Mouse (Mus musculus) left cerebral cortex, adult 18-20 months (tissue): ENCODE results near the gene Suclg1. TPM values are rescaled to one million over a fixed set of nuclear protein-coding genes. Genes with fewer than 3 reads are reported as not detected.

Experiments
- DNase-seq, 2 experiments: peaks; one replicate each; pipeline ENCODE4 v3.0.0; 2021 to 2022; ENCODE audit warnings: low spot score in 2 of 2, mixed read lengths in 1 of 2
- total RNA-seq, 2 experiments: library from RNA; stranded (reverse); gene quantifications; 2 replicates each; pipeline ENCODE4 v1.2.3; 2021

The Suclg1 gene
- total RNA-seq, 2 experiments from 2014 or later, result 123 to 134 TPM

DNA sequence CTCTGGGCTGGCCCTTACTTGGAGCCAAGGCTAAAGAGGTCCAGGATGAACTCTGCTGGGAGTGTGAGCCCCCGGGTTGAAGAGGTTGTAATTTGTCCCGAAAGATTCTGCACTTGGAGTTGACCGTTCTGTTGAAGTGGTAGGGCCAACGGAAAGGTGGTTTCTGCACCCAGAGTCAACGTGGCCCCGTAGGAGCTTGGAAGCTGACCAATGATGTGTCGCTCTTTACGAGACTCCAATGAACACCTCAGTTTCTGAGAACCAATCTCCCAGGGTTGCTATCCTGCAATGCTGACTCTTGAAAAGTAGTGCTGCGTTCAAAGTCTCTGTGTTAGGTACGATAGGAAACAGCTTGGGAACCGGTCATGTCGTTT, 854 bp downstream of the Suclg1 start:
- no peak for DNase-seq

DNA sequence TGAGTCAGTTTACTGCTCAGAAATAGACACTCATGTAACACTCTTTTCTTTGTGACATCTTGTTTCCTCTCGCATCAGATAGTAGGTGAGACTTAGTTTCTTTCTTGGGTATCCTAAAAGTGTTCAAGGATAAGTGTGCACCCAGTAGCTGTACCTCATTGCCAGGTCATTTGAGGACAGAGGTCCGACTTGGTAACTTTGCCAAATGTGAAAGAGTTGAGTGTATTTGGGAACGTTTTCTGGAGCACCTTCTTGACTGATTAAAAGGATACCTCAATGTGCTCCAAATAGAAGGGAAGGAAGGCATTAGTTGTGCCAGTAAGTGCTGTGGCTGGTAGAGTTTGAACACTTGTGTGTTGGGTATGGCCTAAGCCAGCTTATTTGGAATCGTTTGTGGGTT, 1.7 kb downstream of the Suclg1 start:
- DNase-seq, result no peak

DNA sequence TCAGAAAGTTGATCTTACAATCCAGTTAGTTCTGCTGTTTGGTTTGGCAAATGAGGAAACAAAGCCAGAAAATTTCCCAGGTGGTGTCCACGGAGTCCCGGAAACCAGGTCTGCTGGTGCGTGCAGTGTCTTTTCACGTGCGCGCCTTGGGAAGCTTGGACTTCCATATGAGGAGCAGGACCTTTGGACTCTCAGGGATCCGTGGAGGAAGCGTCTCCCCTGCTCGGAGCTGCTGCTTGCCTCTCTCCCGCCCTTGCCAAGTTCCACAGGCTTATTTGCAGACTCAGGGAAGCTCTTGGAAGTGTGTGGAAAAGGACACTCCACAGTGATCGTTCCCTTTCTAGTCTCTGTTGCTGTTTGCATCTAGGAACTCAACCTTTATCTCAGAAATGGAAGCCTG, 3.2 kb downstream of the Suclg1 start:
- DNase-seq, result no peak

DNA sequence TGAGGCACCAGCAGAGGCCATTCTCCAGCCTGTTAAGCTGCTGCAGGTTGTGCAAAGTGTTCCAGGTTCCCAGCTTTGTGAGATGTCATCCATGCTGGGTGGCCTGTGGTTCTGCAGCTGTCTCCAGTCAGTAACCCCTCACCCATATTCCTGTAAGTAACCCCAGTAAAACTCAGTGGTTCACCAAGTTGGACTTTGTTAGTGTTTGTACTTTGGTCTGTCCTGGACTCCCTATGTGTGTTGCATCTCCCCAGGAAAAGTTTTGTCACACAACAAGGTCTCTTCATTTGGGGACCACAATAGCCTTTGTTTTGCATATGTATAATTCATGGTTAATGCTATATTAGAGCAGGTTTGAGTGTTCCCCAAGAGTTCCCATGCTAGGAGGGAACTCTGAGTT, 4.2 kb downstream of the Suclg1 start:
- DNase-seq, result no peak

DNA sequence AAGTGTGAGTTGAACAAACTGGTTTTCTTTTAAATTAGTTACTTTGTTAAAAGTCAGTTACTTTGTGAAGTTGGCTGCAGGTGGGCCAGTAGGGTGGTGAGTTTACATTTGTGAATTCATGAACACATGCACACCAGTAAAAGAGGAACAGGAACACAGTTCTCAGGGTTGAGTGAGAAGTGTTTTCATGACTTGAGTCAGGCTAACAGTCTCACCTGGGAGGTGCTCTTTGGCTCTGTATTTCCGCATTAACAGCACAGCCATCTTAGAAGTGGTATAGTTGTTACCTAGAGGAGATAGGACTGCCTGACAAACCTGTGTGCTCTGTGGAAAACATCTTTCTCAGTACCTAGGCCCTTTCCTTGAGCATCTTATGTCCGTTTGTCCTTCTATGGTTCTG, 4.8 kb downstream of the Suclg1 start:
- no peak for DNase-seq

DNA sequence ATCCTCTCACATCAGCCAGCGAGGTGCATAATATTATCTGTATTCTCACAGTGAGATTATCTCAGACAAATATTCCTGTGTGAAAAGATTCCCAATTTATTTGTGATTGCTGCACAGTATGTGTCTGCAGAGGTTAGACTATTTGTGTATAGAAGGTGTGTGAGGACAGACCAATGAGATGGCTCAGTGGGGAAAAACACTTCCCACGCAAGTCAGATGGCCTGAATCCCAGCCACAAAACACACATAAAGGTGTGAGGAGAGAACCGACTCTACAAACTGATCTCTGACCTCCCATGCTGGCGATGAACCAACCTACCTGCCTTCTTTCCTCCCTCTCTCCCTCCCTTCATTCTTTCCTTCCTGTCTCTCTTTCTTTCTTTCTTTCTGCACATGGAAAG, 5.4 kb downstream of the Suclg1 start:
- DNase-seq, result no peak

DNA sequence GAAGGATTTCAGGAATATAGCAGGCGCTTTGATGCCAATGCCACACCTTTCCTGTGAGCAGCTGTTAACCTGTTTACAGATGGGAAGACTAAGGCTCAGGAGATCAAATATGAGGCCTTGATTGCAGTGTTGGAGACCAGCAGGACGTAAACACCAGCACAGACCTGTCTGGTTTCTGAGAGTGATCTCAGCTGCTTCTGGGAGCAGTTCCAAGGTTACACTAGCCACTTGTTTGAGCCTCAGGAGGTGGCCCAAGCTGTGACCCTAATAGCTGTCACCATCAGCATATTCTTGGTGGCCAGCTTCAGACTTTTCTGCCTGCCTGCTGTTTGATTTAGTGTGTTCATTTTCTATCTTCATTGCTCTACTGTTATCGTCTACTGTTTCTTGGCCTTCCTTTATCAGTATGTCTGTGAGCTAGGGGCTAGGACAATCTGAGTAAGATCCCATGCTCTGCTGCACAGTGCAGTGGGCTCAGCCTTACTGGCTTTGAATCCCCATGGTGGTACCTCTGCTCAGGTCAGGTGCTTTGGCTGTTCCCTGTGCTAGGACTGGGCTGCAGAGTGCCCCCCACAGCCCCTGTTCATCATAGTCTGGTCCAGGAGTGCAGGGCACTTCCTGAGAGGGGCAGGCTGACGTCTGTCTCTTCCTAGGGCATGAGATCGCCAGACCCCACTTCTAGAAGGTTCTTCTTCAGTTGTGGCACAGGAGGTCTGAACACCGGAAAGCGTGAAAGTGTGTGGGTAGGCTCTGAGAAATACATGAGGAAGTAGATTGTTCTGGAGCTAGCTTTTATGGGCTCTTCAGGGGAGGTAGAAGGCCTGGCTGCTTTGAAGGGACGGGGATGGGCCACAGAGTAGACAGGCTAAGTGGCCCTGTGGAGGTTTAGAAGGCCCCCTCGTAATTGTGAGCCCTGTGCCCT, 6.4 kb downstream of the Suclg1 start:
- DNase-seq, result no peak

DNA sequence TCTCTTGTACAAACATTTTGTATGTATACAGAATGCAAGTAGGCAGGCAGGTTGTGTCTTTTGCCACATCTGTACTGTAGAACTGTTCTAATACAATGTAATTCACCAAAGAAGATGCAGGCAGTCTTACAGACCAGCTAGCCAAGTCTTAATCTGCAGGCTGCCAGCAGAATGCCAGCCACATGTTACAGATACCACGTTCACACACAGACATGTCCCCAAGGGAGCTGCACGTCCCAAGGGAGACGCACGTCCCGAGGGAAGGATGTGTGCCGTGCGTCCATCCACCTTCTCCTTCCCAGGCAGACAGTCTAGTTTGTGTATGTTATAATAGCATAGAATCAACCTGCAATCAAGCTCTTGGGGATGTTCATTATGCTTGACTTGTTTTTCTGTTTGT, 8.9 kb downstream of the Suclg1 start:
- DNase-seq, result no peak

DNA sequence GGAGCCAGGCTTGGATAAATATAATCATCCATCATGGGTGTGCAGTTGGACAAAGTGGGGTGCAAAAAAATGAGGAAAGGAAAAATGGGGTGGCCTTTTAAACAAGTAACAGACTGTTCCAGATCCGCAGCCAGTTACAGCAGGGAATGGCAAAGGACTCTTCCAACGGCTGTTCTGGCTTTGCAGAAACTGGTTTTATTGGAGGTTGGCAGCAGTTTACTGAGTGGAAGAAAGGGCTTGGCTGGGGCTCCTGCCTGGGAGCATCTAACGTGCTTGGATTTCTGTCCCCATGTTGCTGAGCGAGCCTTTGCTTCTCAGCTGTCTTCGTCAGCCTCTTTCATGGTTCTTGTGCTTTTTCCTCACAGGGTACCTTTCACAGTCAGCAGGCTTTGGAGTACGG, 11.9 kb downstream of the Suclg1 start:
- DNase-seq, result no peak

DNA sequence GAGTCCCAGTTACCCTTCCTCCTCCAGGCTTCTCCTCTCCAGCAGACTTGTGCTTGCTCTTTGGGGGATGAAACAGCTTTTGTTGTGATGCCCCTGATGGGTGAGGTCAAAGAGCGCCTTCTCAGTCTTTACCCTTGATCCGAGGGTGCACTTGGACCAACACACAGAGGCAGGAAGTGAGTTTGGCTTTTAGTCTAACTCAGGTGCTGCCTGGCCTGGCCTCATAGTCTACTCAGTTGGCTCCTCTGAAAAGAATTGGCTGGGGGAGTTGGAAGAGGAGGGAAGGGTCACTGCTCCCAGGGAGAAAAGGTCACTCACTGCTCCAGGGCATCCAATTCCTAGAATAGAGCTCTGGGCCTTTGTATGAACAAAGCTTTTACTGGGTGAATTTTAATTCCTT, 16.6 kb downstream of the Suclg1 start:
- DNase-seq, result no peak

DNA sequence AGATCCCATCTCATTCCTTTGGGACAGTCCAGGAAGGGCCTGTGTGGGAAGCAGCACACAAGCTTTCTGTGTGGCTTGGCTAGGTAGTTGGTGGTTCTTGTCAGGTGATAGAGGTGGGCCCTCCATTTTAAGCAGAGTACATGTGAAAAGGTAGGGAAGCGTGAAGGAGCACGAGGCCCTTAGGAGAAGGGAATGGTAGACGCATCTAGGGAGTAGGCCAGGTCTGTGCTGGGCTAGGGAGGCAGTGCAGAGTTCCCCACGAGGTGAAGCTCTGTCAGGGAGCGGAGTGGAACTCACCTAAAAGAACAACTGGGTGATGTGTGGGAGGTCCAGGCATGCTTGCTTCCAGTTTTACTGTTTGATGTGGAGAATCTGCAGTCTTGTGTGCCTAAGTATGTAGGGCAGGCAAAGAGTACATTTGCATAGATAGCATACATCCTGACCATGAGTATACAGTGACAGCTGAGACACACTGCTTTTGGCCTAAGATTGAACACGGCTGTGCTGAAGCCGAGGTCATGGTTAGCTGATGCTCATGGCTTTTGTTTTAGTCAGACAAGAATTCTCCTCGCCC, 19.6 kb downstream of the Suclg1 start:
- DNase-seq, result no peak

DNA sequence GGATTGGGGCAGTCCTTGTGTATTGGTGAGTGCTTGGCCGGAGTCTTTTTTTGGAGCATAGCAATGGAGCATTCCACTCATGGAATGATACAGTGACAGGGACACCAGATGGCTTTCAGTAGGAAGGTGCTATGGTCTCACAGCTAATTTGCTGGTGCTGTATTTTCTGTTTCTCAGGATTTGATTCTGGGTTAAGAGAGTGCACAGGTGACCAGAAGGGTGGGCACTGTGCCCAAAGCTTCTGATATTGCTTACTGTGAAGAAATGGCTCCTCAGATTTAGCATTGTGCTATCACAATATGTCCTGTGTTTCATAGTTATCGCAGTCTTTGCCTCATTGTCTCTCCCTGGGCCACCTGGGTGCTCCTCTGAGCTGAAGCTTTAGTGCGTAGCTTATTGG, 21.2 kb downstream of the Suclg1 start:
- no peak for DNase-seq

DNA sequence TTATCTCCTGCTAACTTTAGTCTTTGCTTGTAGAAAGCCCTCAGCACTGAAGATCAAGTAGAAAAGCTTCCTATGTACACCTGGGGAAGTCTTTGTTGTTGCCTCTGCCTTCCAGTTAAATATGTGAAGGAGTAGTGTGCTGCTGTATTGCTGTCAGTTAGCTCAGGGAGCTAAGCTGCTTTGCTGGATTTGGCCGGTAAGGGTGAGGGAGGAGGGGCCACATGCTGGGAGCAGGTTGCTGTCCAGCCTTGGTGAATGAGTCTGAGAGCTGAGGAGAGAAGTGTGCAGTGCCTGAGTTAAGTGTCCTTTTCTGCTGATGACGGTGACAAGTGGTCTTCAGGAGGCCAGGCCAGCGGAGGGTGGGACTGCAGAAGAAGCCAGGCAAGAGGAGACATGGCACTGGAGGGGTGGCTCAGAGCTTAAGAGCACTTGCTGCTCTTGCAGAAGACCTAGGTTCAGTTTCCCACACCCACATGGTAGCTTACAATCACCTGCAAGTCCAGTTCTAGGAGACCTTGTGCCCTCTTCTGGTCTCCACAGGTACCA, 23.4 kb downstream of the Suclg1 start:
- no peak for DNase-seq

DNA sequence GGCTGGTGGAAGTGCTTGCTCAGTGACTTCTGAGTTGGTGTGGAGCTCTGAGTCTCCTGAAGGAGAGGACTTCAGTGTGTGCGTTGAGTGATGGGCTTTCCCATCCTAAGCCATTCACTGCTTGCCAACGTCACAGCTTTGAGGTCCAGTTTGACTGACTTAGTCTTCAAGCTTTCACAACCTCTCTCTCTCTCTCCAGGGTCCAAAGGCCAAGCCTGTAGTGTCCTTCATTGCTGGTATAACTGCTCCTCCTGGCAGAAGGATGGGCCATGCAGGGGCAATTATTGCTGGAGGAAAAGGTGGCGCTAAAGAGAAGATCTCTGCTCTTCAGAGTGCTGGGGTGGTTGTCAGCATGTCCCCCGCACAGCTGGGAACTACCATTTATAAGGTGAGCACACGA, 26.8 kb downstream of the Suclg1 start:
- DNase-seq, result no peak

DNA sequence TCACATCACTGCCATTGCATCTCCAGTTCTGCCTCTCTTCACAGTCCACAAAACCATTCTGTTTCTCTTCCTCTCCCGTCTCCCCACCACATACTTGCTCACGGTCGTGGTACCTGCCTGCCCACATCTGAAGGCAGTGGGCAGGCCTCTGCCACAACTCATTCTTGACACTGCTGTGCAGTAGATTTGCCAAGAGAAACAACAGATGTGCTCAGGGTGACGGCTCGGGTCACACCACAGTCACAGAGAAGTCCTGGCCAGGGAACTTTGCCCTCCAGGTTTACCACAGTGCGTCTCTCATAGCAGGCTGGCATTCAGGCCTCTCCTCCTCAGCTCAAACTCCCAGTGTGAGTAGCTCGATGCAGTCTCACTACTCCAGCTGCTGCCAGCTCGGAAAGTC, 31.5 kb downstream of the Suclg1 start:
- DNase-seq, result no peak

DNA sequence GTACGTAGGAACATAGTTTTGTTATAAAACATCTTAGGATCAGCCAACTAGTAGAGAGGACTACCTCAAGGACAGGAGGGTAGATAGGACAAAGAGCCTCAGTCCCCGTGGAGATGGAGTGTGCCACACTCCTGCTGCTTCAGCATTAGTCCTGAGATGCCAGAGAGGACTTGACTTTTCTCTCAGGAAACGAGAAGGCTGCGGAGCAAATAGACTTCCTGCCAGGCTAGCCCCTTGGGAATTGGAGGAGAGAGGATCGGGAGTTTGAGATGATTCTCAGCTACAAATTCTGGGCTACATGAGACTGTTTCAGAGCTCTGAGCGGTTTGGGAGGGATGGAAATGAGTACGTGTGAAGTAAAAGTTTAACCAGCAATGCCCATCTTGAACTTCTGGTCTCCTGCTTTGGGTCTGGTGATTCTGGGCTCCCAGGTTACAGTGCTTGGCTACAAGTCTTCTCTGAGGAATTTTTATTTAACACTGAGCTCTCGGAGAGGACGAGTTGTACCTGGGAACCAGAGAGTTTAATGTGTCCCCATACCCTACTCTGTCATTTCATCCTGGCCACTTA, 32.4 kb downstream of the Suclg1 start:
- no peak for DNase-seq

DNA sequence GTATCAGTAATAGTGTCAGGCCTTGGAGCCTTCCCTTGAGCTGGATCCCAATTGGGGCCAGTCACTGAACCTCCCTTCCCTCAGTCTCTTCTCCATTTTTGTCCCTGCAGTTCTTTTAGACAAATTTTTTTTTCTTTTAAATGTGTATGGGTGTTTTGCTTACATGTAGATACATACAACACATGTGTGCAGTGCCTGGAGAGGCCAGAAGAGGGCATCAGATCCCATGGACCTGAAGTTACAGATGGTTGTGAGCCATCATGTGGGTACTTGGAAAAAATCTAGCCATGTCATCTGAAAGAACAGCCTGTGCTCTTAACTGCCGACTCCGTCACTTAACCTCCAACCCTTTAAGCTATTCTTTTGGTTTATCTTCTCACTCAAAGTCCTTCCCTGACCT, 38.1 kb downstream of the Suclg1 start:
- DNase-seq, result no peak

DNA sequence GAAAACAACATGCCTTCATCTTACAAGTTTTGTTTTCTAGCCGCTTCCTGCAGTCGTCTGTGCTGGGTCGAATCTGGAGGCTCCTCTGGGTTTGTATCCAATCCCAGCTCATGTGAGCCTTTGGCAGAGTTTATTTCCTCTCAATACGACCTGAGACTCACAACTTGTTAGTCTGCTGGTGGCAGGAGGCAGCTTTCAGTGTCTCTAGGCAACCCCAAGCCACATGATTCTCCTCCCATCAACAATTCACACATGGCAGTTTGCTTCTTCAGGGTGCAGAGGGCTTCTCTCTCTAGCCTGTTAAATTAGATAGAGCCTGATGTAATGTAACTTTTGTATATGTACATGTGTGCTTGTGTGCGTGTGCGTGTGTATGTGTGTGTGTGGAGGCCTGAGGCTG, 58.7 kb downstream of the Suclg1 start:
- DNase-seq, result no peak

DNA sequence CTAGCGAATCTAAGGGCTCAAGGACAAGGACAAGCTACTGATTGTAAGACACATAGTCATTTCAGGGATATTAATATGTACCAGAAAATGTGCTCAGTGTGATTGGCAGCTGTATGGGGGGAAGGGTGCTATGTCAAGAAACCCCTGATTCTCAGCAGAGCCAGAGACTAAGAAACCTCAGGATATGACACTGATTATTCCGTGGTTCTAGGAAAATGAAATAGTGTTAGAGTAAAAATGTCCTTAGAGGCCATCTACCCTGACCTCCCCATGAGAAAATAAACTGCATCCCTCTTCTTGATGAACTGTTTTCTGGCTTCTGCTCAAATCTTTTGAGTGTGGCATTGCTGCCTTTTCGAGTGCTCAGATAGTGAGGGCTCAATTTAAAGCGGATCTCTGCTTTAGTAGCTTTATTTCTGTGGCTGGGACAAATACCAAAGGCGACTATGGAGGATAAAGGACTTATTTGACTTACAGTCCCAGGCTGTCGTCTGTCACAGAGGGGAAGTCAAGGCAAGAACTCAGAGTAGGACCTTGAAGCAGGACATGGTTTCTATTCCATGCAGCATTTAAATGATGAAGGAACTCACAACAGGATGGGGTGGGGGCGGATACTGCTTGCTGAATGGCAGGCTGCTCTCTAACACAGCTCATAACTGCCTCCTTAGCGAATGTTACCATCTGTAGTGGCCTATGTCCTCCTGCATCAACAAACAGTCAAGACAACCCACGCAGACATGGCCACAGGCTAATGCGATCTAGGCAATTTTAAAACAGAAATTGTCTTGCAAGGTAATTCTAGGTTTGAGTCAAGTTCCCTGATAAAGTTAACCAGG, 60.7 kb downstream of the Suclg1 start:
- no peak for DNase-seq

DNA sequence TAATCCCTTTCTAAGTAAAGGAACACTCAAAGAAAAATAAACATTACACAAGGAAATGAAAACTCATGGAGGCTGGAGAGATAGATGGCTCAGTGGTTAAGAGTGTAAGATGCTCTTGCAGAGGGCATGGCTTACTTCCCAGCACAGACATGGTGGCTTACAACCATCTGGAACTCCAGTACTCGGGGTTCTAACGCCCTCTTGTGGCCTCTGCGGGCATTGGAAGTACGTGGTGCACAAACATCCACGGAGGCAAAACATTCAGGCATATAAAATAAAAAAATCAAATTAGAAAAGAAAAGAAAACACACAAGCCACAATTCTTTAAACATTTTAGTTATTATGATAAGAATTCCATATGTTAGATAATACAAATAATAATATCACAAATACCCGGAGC, 63.2 kb downstream of the Suclg1 start:
- no peak for DNase-seq

DNA sequence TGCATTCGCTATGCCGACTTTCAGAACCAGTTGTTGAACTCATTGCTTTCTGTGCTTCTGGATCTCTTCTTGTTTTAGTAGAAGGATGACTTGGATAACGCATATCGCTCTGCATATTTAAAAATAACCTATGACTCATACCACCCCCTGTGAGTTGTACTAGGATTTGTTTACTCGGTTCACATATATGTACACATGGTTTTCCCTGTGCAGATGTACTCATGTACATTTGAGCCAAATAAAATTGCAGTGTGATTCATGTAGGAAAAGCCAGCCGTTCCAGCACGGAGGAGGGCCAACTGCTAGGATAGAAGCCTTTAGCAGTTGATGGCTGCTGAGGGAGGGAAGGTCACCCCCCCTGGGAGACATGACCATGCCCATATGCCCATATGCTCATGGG, 63.6 kb downstream of the Suclg1 start:
- no peak for DNase-seq
